Mouse (Mus musculus) E14TG2a.4 (cell line): ENCODE data around the gene Auts2.

Source experiments
- H3K27me3 ChIP-seq: 2 replicates; pipeline ENCODE4 v1.6.1; 2014; ENCODE audit warnings: low read length, control low read depth; ENCODE audit not compliant: insufficient read depth
- H3K36me3 ChIP-seq: 2 replicates; pipeline ENCODE4 v1.6.1; 2014; ENCODE audit warnings: low read length, control low read depth; ENCODE audit not compliant: insufficient read depth
- H3K4me1 ChIP-seq: replicated peaks from 2 replicates; pipeline ENCODE4 v1.6.1; 2014; ENCODE audit warnings: low read depth, low read length, control low read depth
- H3K4me3 ChIP-seq: replicated peaks from 2 replicates; pipeline ENCODE4 v1.5.1; 2014; ENCODE audit warnings: mild to moderate bottlenecking, low read length
- H3K9me3 ChIP-seq: 2 replicates; pipeline ENCODE4 v1.6.1; 2014; ENCODE audit warnings: low read length, control low read depth
- CTCF ChIP-seq: conservative IDR thresholded peaks from 2 replicates; pipeline ENCODE4 v1.5.1; 2014; ENCODE audit warnings: low read length
- NANOG ChIP-seq: IDR thresholded peaks from 2 replicates; pipeline ENCODE4 v1.6.1; 2014; ENCODE audit warnings: borderline replicate concordance, low read length, mixed read lengths
- POU5F1 ChIP-seq: IDR thresholded peaks from 2 replicates; pipeline ENCODE4 v1.6.1; 2014; ENCODE audit warnings: low read length, borderline replicate concordance

The Auts2 gene

DNA sequence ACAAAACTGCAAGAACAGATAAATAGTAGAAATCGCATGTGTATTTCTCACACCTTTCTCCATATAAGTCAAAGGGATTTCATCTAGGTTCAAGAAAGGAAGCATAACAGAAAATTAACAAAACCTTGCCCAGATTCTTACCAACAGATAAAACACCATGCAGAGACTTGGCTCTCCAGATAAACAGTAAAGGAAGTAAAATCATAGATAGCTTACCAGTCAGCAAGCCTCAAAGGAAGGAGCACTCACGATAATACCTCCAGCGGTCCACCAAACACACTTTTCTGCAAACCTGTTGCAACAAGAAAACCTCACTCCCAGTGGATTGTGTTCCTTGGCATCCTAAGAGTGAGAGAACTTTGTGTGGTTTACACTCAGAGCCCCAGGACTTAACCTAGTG is 147.2 kb downstream of the Auts2 start:
- no peaks in the 10 kb centered on the region for H3K36me3 ChIP-seq
- H3K9me3 ChIP-seq = no peaks in the 10 kb centered on the region
- no peak for TF ChIP-seq POU5F1
- TF ChIP-seq NANOG = no peak
- TF ChIP-seq CTCF = no peak
- H3K4me3 ChIP-seq = no peak overlapping the region
- no peaks in the 10 kb centered on the region for H3K27me3 ChIP-seq
- peaks cover 21% of the 10 kb centered on the region for H3K4me1 ChIP-seq

DNA sequence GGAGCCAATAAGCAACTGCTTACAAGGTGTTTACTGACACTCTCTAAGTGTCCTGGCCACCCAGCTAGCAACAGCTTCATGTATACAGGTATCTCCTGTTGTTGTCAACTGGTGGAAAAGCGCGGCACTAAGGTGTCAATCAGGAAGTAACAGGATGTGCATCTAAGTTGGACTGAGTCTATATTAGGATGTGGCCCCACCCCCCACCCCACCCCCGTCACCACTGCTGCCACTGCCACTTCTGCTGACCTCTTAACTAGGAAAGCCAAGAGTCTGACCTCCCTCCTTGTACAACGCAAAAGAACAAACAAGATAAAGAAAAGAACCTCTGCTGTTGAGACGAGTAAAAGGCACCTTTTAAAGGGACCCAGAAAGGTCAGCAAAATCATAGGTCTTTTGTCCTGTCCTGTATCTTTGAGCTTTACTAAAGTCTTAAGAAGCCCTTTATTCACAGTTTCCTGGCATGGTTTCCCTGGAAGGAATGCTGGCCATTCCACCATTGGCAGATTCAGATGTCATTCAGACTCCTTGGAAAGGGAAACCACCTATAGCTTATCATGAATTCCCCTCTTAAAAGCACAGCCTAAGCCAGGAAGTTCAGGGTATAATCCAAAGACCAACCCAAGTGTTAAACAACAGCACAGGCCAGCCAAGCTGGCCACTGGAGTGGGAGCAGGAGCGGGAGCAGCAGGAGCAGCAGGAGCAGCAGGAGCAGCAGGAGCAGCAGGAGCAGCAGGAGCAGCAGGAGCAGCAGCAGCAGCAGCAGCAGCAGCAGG is 148.2 kb downstream of the Auts2 start:
- no peaks in the 10 kb centered on the region for H3K27me3 ChIP-seq
- TF ChIP-seq NANOG (no peak), POU5F1 (no peak), CTCF (no peak)
- no peaks in the 10 kb centered on the region for H3K9me3 ChIP-seq
- no peak overlapping the region for H3K4me3 ChIP-seq
- H3K36me3 ChIP-seq = no peaks in the 10 kb centered on the region
- peaks cover 13% of the 10 kb centered on the region for H3K4me1 ChIP-seq

- H3K4me1 ChIP-seq = no peaks in the 10 kb centered on the region
- H3K36me3 ChIP-seq = no peaks in the 10 kb centered on the region
- no peaks in the 10 kb centered on the region for H3K27me3 ChIP-seq
- no peaks in the 10 kb centered on the region for H3K9me3 ChIP-seq
- H3K4me3 ChIP-seq = no peak overlapping the region
- no peak for TF ChIP-seq POU5F1
- TF ChIP-seq CTCF = no peak
- no peak for TF ChIP-seq NANOG
Measured at GRCm38 (mm10) chr5:132391831-132392763, 151.0 kb downstream of the Auts2 start.

GRCm38 (mm10) chr5:132388746-132389145 is 154.4 kb downstream of the Auts2 start:
- Histone ChIP-seq H3K36me3 (no peaks in the 10 kb centered on the region), H3K9me3 (no peaks in the 10 kb centered on the region), H3K27me3 (no peaks in the 10 kb centered on the region), H3K4me3 (no peak overlapping the region), H3K4me1 (no peaks in the 10 kb centered on the region)
- TF ChIP-seq CTCF = no peak
- no peak for TF ChIP-seq POU5F1
- TF ChIP-seq NANOG = no peak

DNA sequence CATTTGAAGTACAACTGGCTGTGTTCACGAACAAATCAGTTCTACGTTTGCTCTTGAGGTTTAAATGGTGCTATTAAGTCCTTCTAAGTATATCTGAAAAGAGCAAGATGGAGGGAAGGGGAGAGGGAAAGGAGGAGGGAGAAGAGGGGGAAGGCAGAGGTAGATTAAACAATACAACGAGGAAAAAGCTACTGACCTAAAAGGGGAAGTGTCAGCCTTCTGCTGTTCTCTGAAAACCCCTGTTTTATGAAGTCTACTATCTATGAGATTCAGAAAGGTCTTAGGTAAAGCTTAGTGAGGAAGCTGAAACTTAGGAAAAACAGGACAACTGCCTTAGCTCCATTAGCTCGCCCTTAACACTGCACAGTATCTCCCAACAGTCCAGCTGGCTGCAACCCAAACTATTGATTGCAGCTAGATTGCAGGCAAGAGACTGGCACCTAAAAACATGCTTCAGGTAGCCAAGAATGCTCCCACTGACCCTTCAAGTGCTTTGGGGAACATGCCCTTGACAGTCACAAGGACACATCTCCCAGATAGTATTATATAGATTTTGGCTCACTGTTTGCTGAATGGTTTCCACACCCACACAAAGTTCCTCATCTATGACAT is 157.8 kb downstream of the Auts2 start:
- H3K9me3 ChIP-seq = no peaks in the 10 kb centered on the region
- no peak overlapping the region for H3K4me3 ChIP-seq
- TF ChIP-seq POU5F1 = no peak
- no peak for TF ChIP-seq CTCF
- TF ChIP-seq NANOG = no peak
- H3K4me1 ChIP-seq = no peaks in the 10 kb centered on the region
- no peaks in the 10 kb centered on the region for H3K36me3 ChIP-seq
- no peaks in the 10 kb centered on the region for H3K27me3 ChIP-seq

GRCm38 (mm10) chr5:132380261-132380660 is 162.9 kb downstream of the Auts2 start:
- Histone ChIP-seq H3K27me3 (no peaks in the 10 kb centered on the region), H3K4me1 (no peaks in the 10 kb centered on the region)
- no peak for TF ChIP-seq NANOG
- no peak for TF ChIP-seq POU5F1
- TF ChIP-seq CTCF = no peak

DNA sequence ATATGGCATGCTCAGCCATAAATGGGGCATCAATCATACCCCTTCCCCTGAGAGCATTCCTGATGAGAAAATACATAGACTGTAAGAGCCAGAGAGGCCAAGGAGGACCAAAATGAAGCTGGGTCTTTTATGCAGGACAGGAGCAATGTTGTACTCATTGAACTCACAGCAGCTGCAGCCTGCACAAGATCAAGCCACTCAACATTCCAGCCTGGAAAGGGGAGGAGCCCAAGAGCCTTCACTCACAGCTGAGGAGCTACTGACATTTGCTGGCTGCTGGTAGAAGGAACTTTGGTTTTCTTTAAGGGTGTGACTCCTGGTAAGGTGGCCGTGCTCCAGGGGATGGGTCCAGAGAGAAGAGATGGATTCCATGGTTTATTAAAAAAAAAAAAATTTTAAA is 164.2 kb downstream of the Auts2 start:
- no peaks in the 10 kb centered on the region for H3K27me3 ChIP-seq
- no peaks in the 10 kb centered on the region for H3K4me1 ChIP-seq
- no peak overlapping the region for H3K4me3 ChIP-seq
- H3K9me3 ChIP-seq = no peaks in the 10 kb centered on the region
- no peaks in the 10 kb centered on the region for H3K36me3 ChIP-seq
- no peak for TF ChIP-seq CTCF
- TF ChIP-seq NANOG = no peak
- no peak for TF ChIP-seq POU5F1

More at GRCm38 (mm10) chr5:132380261-132380660, 162.9 kb downstream of the Auts2 start:
- no peak overlapping the region for H3K4me3 ChIP-seq
- no peaks in the 10 kb centered on the region for H3K9me3 ChIP-seq
- H3K36me3 ChIP-seq = no peaks in the 10 kb centered on the region

DNA sequence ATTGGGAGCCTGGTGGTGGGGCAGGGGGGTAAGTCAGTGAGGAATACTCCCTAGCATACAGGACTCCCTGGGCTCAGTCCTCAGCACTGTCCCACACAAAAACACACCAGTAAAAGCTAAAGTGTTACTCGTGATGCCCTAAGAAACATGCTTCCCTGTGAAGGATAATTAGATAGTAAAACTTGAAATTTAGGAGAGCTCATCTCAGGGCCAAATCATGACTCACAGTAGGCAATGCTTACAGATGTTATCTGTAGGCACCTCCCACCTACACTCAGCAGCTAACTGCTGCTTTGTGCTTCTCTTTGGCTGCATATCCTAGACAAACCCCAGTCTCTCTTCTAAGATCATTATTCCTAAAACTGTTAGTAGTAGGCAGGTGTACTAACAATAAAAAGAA is 168.0 kb downstream of the Auts2 start:
- H3K36me3 ChIP-seq = no peaks in the 10 kb centered on the region
- no peaks in the 10 kb centered on the region for H3K27me3 ChIP-seq
- no peak overlapping the region for H3K4me3 ChIP-seq
- H3K9me3 ChIP-seq = no peaks in the 10 kb centered on the region
- no peak for TF ChIP-seq CTCF
- peaks cover 5% of the 10 kb centered on the region; the same call in 1 of the 2 replicates for H3K4me1 ChIP-seq
